Mouse (Mus musculus): Measurements from ENCODE around the gene Smndc1. TPM values are rescaled to one million over a fixed set of nuclear protein-coding genes. Genes with fewer than 3 reads are reported as not detected.
A peak's percentile ranks its signal among the peaks of the same experiment; 100 is the strongest.

Gene Smndc1
- polyA plus RNA-seq, 1 experiment, result 5.9 TPM

DNA sequence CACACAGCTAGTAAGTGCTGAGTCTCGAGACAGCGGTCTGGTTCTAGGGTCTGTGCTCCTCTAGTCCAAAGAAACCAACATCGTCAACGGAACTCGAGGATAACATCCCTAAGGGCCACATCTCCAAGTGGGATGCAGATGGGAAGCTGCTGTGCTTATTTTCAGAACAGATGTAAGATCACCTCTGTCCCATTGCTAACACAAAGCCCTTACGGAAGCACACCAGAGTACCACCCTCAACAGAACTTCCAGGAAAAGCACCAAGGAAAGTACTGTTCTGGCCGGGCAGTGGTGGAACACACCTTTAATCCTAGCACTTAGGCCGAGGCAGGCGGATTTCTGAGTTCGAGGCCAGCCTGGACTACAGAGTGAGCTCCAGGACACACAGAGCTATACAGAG, 12.0 kb downstream of the Smndc1 start:
- TF ChIP-seq CTCF (conservative IDR thresholded peaks at IDR 0.05; ENCODE audit: insufficient read depth, insufficient read length, low read depth, low read length), result no peak
- Histone ChIP-seq H3K4me1 (ENCODE audit: control insufficient read depth, insufficient read depth, low read length) (peaks cover 18% of the 10 kb centered on the region), H3K27me3 (replicated peaks; ENCODE audit: control insufficient read depth, insufficient read depth, low read length) (no peaks in the 10 kb centered on the region), H3K36me3 (ENCODE audit: control insufficient read depth, insufficient read depth, low read length) (peaks cover 11% of the 10 kb centered on the region), H3K27ac (ENCODE audit: insufficient read depth, low read depth, low read length) (no peak overlapping the region), H3K4me3 (ENCODE audit: insufficient read depth, low read depth, low read length) (no peak overlapping the region)
- DNase-seq, result no peak
- 90% methylated on average over 10 of the region's 10 CpGs for WGBS

GRCm38 (mm10) chr19:53377652-53378051, 12.7 kb downstream of the Smndc1 start:
- TF ChIP-seq POLR2A (IDR thresholded peaks at IDR 0.05; ENCODE audit: low read depth, low read length) (no peak), CTCF (conservative IDR thresholded peaks at IDR 0.05; ENCODE audit: insufficient read depth, insufficient read length, low read depth, low read length) (no peak)
- peak; percentile 36 for DNase-seq
- H3K4me3 ChIP-seq (ENCODE audit: insufficient read depth, low read depth, low read length), result no peak overlapping the region
- H3K27me3 ChIP-seq (replicated peaks; ENCODE audit: control insufficient read depth, insufficient read depth, low read length), result no peaks in the 10 kb centered on the region
- WGBS, result 57% methylated on average over 8 of the region's 8 CpGs
- H3K4me1 ChIP-seq (ENCODE audit: control insufficient read depth, insufficient read depth, low read length), result peaks cover 18% of the 10 kb centered on the region
- no peak overlapping the region for H3K27ac ChIP-seq (ENCODE audit: insufficient read depth, low read depth, low read length)
- H3K36me3 ChIP-seq (ENCODE audit: control insufficient read depth, insufficient read depth, low read length), result peaks cover 8% of the 10 kb centered on the region

GRCm38 (mm10) chr19:53375816-53376215, 14.6 kb downstream of the Smndc1 start:
- peak overlapping the region; percentile 98 for H3K27ac ChIP-seq (ENCODE audit: insufficient read depth, low read depth, low read length)
- H3K27me3 ChIP-seq (replicated peaks; ENCODE audit: control insufficient read depth, insufficient read depth, low read length), result no peaks in the 10 kb centered on the region
- peak; percentile 85 for DNase-seq
- peaks cover 5% of the 10 kb centered on the region for H3K36me3 ChIP-seq (ENCODE audit: control insufficient read depth, insufficient read depth, low read length)
- peaks cover 18% of the 10 kb centered on the region for H3K4me1 ChIP-seq (ENCODE audit: control insufficient read depth, insufficient read depth, low read length)
- TF ChIP-seq POLR2A (IDR thresholded peaks at IDR 0.05; ENCODE audit: low read depth, low read length), result no peak
- TF ChIP-seq CTCF (conservative IDR thresholded peaks at IDR 0.05; ENCODE audit: insufficient read depth, insufficient read length, low read depth, low read length), result no peak
- no peak overlapping the region for H3K4me3 ChIP-seq (ENCODE audit: insufficient read depth, low read depth, low read length)
- 31% methylated on average over 9 of the region's 9 CpGs for WGBS

GRCm38 (mm10) chr19:53375299-53375698, 15.1 kb downstream of the Smndc1 start:
- Histone ChIP-seq H3K4me1 (ENCODE audit: control insufficient read depth, insufficient read depth, low read length) (peaks cover 18% of the 10 kb centered on the region), H3K27me3 (replicated peaks; ENCODE audit: control insufficient read depth, insufficient read depth, low read length) (no peaks in the 10 kb centered on the region), H3K4me3 (ENCODE audit: insufficient read depth, low read depth, low read length) (no peak overlapping the region), H3K36me3 (ENCODE audit: control insufficient read depth, insufficient read depth, low read length) (peaks cover 3% of the 10 kb centered on the region), H3K27ac (ENCODE audit: insufficient read depth, low read depth, low read length) (peak overlapping the region; percentile 51)
- DNase-seq, result peak; percentile 67
- 46% methylated on average over 6 of the region's 6 CpGs for WGBS
- no peak for TF ChIP-seq POLR2A (IDR thresholded peaks at IDR 0.05; ENCODE audit: low read depth, low read length)
- TF ChIP-seq CTCF (conservative IDR thresholded peaks at IDR 0.05; ENCODE audit: insufficient read depth, insufficient read length, low read depth, low read length), result no peak

GRCm38 (mm10) chr19:53373570-53373969, 16.8 kb downstream of the Smndc1 start:
- Histone ChIP-seq H3K36me3 (ENCODE audit: control insufficient read depth, insufficient read depth, low read length) (no peaks in the 10 kb centered on the region; the same call in 1 of the 2 replicates), H3K4me1 (ENCODE audit: control insufficient read depth, insufficient read depth, low read length) (peaks cover 18% of the 10 kb centered on the region), H3K27me3 (replicated peaks; ENCODE audit: control insufficient read depth, insufficient read depth, low read length) (no peaks in the 10 kb centered on the region), H3K4me3 (ENCODE audit: insufficient read depth, low read depth, low read length) (no peak overlapping the region), H3K27ac (ENCODE audit: insufficient read depth, low read depth, low read length) (no peak overlapping the region)
- no peak for DNase-seq
- TF ChIP-seq POLR2A (IDR thresholded peaks at IDR 0.05; ENCODE audit: low read depth, low read length) (no peak), CTCF (conservative IDR thresholded peaks at IDR 0.05; ENCODE audit: insufficient read depth, insufficient read length, low read depth, low read length) (no peak)
- 91% methylated on average over 2 of the region's 2 CpGs for WGBS

- no peak for TF ChIP-seq CTCF (conservative IDR thresholded peaks at IDR 0.05; ENCODE audit: insufficient read depth, insufficient read length, low read depth, low read length)
- no peak for TF ChIP-seq POLR2A (IDR thresholded peaks at IDR 0.05; ENCODE audit: low read depth, low read length)
- no peak within 1 kb of the TSS; the same call in 1 of the 2 replicates for H3K4me3 ChIP-seq (ENCODE audit: insufficient read depth, low read depth, low read length)
- H3K4me1 ChIP-seq (ENCODE audit: control insufficient read depth, insufficient read depth, low read length), result peaks cover 15% of the 10 kb centered on the region
- peak within 1 kb of the TSS; percentile 51 for H3K27ac ChIP-seq (ENCODE audit: insufficient read depth, low read depth, low read length)
- H3K27me3 ChIP-seq (replicated peaks; ENCODE audit: control insufficient read depth, insufficient read depth, low read length), result no peaks in the 10 kb centered on the region
- no peaks in the 10 kb centered on the region; the same call in 1 of the 2 replicates for H3K36me3 ChIP-seq (ENCODE audit: control insufficient read depth, insufficient read depth, low read length)
- WGBS, result 62% methylated on average over 13 of the region's 13 CpGs
- DNase-seq, result no peak
Measured at GRCm38 (mm10) chr19:53371666-53372065, 18.7 kb downstream of the Smndc1 start, which contains the start of gene Gm10197. Gm10197 (minus strand) TSS chr19:53371766.

- DNase-seq, result no peak
- no peak for TF ChIP-seq CTCF (conservative IDR thresholded peaks at IDR 0.05; ENCODE audit: insufficient read depth, insufficient read length, low read depth, low read length)
- no peak for TF ChIP-seq POLR2A (IDR thresholded peaks at IDR 0.05; ENCODE audit: low read depth, low read length)
- Histone ChIP-seq H3K27ac (ENCODE audit: insufficient read depth, low read depth, low read length) (peak overlapping the region; percentile 7; the same call in 1 of the 2 replicates), H3K4me1 (ENCODE audit: control insufficient read depth, insufficient read depth, low read length) (peaks cover 4% of the 10 kb centered on the region; the same call in 1 of the 2 replicates), H3K36me3 (ENCODE audit: control insufficient read depth, insufficient read depth, low read length) (no peaks in the 10 kb centered on the region; the same call in 1 of the 2 replicates), H3K4me3 (ENCODE audit: insufficient read depth, low read depth, low read length) (peak overlapping the region; percentile 1), H3K27me3 (replicated peaks; ENCODE audit: control insufficient read depth, insufficient read depth, low read length) (no peaks in the 10 kb centered on the region)
- 65% methylated on average over 15 of the region's 15 CpGs for WGBS
Measured at GRCm38 (mm10) chr19:53370233-53370632, 20.1 kb downstream of the Smndc1 start.
